Mouse (Mus musculus) activated CD4-positive, CD25-positive, alpha-beta regulatory T cell, adult 4 months (primary cell): ENCODE data around the gene Cdc34b. TPM values are rescaled to one million over a fixed set of nuclear protein-coding genes. Genes with fewer than 3 reads are reported as not detected.

ENCODE experiments used
- ATAC-seq: one replicate; pipeline ENCODE4 v1.8.0; 2017
- polyA plus RNA-seq, 2 experiments: library from polyadenylated mRNA; unstranded; fragments of 100-300 nt; shearing (Covaris generic); gene quantifications; one replicate each; pipeline ENCODE4 v1.2.1; 2017

Cdc34b gene
- polyA plus RNA-seq, 2 experiments from 2014 or later = not detected

DNA sequence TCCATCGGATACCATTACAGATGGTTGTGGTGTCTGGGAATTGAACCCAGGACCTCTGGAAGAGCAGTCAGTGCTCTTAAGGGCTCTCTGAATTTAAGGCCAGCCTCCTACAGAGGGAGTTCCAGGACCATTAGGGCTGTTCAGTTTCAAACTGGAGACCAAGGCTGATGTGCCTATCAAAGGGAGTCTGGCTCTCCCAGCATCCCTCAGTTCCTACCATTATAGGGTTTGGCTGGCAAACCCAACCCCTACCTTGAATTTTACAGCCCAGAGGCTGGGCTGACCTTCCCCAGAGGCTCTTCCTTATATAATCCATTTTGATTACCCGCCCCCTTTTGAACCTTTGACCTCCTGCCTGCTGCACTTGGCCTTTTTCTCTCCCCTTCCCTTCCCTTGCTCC, 5.8 kb upstream of the Cdc34b start:
- ATAC-seq = no peak

GRCm38 (mm10) chr11:94752946-94753713, 11.5 kb downstream of the Cdc34b start:
- no peak for ATAC-seq

GRCm38 (mm10) chr11:94759916-94760315, 18.3 kb downstream of the Cdc34b start:
- ATAC-seq = no peak

DNA sequence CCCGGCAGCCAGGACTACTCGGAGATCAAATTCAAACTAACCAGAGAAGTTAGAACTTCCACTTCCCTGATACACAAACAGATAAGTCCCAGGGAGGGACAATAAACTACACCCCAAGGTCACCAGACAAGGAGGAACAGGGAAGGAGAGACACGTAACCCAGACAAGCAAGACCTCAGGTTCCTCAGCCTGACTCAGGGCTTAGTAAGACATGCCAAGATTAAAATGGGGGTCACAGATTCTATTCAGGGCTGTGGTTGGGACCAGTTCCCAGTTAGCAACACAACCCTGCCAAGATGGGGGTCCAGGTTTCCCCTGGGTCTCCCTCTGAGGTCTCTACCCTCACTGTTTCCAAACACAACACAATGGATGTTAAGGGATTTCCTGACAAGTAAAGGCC, 18.8 kb downstream of the Cdc34b start:
- ATAC-seq = no peak

- no peak for ATAC-seq
Measured at GRCm38 (mm10) chr11:94760799-94761198, 19.2 kb downstream of the Cdc34b start.

GRCm38 (mm10) chr11:94762281-94762680, 20.7 kb downstream of the Cdc34b start:
- ATAC-seq = no peak

- ATAC-seq = no peak
Measured at GRCm38 (mm10) chr11:94762775-94763174, 21.2 kb downstream of the Cdc34b start.

DNA sequence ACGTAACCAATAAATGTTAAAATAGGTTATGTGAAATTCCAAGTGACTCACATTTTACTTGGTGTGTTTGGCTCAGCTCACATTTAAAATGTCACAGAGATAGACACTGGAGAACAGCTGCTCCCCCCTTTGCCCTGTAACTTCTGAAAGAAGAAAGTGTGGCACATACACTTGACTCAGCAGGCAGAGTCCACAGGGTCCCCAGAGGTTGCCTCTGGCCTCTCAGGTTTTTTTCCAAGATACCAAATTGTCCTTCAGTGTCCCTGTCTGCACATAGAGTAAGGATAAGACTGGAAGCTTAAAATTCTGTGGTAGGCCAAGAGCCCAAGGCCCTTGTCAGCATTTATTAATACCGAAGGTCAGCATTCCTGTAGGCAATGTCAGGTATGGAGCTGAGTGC, 25.7 kb downstream of the Cdc34b start:
- no peak for ATAC-seq

GRCm38 (mm10) chr11:94772363-94773055, 30.9 kb downstream of the Cdc34b start:
- no peak for ATAC-seq

- ATAC-seq = no peak
Measured at GRCm38 (mm10) chr11:94773851-94774250, 32.3 kb downstream of the Cdc34b start.

GRCm38 (mm10) chr11:94774887-94775497, 33.4 kb downstream of the Cdc34b start:
- no peak for ATAC-seq

DNA sequence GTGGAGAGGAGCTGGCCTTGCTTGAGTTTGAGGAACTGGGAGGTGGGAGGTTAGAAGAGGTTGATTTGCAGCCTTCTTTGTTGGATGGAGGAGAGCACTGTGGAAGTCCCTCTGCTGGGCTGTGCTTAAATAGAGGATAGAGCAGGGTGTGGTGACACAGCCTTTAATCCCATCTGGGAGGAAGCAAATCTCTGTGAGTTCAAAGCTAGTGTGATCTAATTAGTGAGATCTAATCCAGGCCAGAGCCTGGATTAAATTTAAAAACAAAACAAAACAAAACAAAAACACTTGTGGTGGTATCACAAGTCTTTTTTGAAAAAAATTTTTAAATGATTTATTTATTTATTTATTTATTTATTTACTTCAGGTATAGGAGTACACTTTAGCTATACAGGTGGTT, 41.0 kb downstream of the Cdc34b start, which contains the start of gene Tmem92:
Gene Tmem92 (minus strand): TSS at position 101 of the 400 bp plus-strand sequence.
- no peak for ATAC-seq

DNA sequence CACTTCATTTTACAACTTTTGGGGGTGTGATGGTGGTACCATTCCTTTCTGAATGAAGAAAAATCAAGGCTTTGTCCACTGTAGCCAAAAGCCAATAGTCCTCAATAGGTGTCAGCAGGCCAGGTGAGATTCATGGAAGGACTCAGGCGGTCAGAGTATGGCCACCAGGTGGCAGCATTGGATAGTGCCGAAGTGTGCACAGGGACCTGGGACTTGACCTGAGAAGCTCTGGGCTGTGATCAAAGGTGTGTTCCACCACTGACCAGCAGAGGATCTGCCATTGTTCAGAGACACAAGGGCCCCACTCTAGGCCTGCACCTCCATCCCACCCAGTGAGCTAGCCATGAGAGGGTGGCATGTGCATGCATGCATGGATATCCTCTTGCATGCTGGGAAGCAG, 43.7 kb downstream of the Cdc34b start:
- no peak for ATAC-seq

DNA sequence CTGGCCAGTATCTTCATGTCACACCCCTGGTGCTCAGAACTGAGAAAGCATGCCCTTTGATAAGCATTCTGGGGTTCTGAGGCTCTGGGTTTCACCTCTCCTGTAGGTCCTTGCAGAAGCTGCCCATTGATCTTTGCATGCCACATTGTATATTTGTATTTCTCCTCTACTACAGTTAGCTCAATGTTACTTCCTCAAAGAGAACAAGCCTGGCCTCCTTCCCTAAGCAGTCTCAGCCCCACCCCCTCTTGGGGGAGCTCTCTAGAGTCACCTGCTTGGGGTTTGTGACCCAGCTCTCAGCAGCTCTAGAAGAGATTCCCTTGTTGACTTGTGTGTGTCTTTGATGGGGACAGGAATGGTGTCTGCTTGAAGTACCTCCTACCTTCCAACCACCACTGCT, 50.1 kb downstream of the Cdc34b start:
- ATAC-seq = no peak

Other genes with a start within 250 kb of the Cdc34b start
- gene Epn3, start 241.8 kb upstream of the Cdc34b start, polyA plus RNA-seq = not detected
- gene Mycbpap, start 220.0 kb upstream of the Cdc34b start, polyA plus RNA-seq = not detected
- 1 to 10 TPM in 1 of 2 experiments, under 1 TPM in 1; 0.90 to 1.4 TPM for gene Rsad1, start 192.5 kb upstream of the Cdc34b start, polyA plus RNA-seq
- gene Chad, start 176.7 kb upstream of the Cdc34b start, polyA plus RNA-seq = under 1 TPM in 1 of 2 experiments, not detected in 1; 0.38 TPM
- 1 to 10 TPM; 1.9 to 2.3 TPM for gene Acsf2, start 139.9 kb upstream of the Cdc34b start, polyA plus RNA-seq
- gene Lrrc59, start 112.0 kb upstream of the Cdc34b start, polyA plus RNA-seq = 10 to 100 TPM in 1 of 2 experiments, 1 to 10 TPM in 1; 9.9 to 12.9 TPM
- 10 to 100 TPM; 75.2 to 93.7 TPM for gene Mrpl27, start 88.0 kb upstream of the Cdc34b start, polyA plus RNA-seq
- 1 to 10 TPM; 2.6 to 4.4 TPM for gene Eme1, start 87.8 kb upstream of the Cdc34b start, polyA plus RNA-seq
- gene Xylt2, start 64.3 kb upstream of the Cdc34b start, polyA plus RNA-seq = 1 to 10 TPM; 5.6 to 6.0 TPM
- not detected for gene Gm11541, start 37.3 kb upstream of the Cdc34b start, polyA plus RNA-seq
- gene Tmem92, start 40.9 kb downstream of the Cdc34b start, polyA plus RNA-seq = not detected
- under 1 TPM; 0.10 to 0.61 TPM for gene Col1a1, start 194.4 kb downstream of the Cdc34b start, polyA plus RNA-seq
- gene Hils1, start 225.8 kb downstream of the Cdc34b start, polyA plus RNA-seq = not detected
- gene Sgca, start 234.5 kb downstream of the Cdc34b start, polyA plus RNA-seq = under 1 TPM in 1 of 2 experiments, not detected in 1; 0.46 TPM
- 10 to 100 TPM; 23.1 to 24.0 TPM for gene Ppp1r9b, start 249.3 kb downstream of the Cdc34b start, polyA plus RNA-seq